Mouse (Mus musculus) liver, embryonic 14.5 days (tissue): ENCODE results near the gene Cldn13.

Experiments used
- CTCF ChIP-seq: IDR thresholded peaks from 2 replicates; pipeline ENCODE4 v1.5.1; 2016; ENCODE audit warnings: antibody characterized with exemption, low read depth, control low read depth
- EP300 ChIP-seq: IDR thresholded peaks from 2 replicates; pipeline ENCODE4 v1.6.1; 2016; ENCODE audit warnings: antibody characterized with exemption, low read depth

DNA sequence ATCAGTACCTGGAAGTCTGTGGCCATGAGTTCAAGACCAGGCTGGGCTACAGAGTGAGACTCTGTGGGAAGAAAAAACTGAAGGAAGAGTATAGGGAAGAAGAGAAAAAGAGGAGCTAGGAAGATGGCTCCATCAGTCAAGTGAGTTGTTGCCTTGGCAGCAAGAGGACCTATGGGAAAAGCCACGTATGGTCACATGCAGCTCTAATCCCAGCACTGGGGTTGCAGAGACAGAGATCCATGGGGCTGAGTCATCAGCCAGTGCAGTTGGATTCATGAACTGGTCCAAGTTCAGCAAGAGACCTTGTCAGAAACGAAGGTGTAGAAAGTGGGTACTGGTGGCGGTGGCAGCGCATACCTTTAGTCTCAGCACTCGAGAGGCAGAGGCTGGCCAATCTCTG is 40.1 kb downstream of the Cldn13 start:
- no peak for TF ChIP-seq CTCF
- no peak for TF ChIP-seq EP300
